Mouse (Mus musculus): Measurements from ENCODE around the gene Mup6. TPM values are rescaled to one million over a fixed set of nuclear protein-coding genes. Genes with fewer than 3 reads are reported as not detected.
"Not testable (repeated sequence)": the region's sequence is repeated elsewhere in the genome, so short reads cannot be mapped to it uniquely, and the experiment has no call there.

Mup6 gene
- polyA plus RNA-seq (2015; fragmentation: Nextera tagmentation; extraction: Ambion mirVana), result not detected in 2 replicates

GRCm38 (mm10) chr4:59963405-59964344 is at the start of gene Mup6:
TSS of gene Mup6 (plus strand) at chr4:59964294.
- no peaks in the 10 kb centered on the region for H3K36me3 ChIP-seq
- whole genome bisulfite sequencing, result 51% methylated on average over 3 of the region's 3 CpGs
- ATAC-seq (ENCODE audit: extremely low read depth, insufficient number of reproducible peaks, low FRiP score, low TSS enrichment), result no peak
- no peaks in the 10 kb centered on the region for H3K9me3 ChIP-seq
- no peak within 1 kb of the TSS for H3K27ac ChIP-seq (replicated peaks)
- no peak within 1 kb of the TSS for H3K4me3 ChIP-seq
- H3K9ac ChIP-seq, result no peak within 1 kb of the TSS
- H3K4me2 ChIP-seq, result no peak within 1 kb of the TSS
- H3K27me3 ChIP-seq (replicated peaks), result no peaks in the 10 kb centered on the region
- H3K4me1 ChIP-seq, result no peaks in the 10 kb centered on the region

GRCm38 (mm10) chr4:59914608-59915403 is 49.3 kb upstream of the Mup6 start, which contains the start of gene Slc46a2:
TSS of gene Slc46a2 (minus strand) at chr4:59915056.
- 0 out of 2 replicates have a peak within 1 kb of the TSS, but pooled peaks have one; percentile 33 for H3K9ac ChIP-seq
- H3K4me2 ChIP-seq, result 0 out of 2 replicates have a peak within 1 kb of the TSS, but pooled peaks have one; percentile 7
- peaks cover 5% of the 10 kb centered on the region for H3K4me1 ChIP-seq
- no peak for ATAC-seq (ENCODE audit: extremely low read depth, insufficient number of reproducible peaks, low FRiP score, low TSS enrichment)
- peaks cover 25% of the 10 kb centered on the region for H3K27me3 ChIP-seq (replicated peaks)
- no peak within 1 kb of the TSS for H3K27ac ChIP-seq (replicated peaks)
- no peaks in the 10 kb centered on the region for H3K36me3 ChIP-seq
- no peak within 1 kb of the TSS for H3K4me3 ChIP-seq
- no peaks in the 10 kb centered on the region for H3K9me3 ChIP-seq
- 22% methylated on average over 22 of the region's 22 CpGs for WGBS

- Histone ChIP-seq H3K9me3 (no peaks in the 10 kb centered on the region), H3K4me1 (peaks cover 5% of the 10 kb centered on the region), H3K4me3 (no peak overlapping the region), H3K27me3 (replicated peaks) (peaks cover 25% of the 10 kb centered on the region), H3K36me3 (no peaks in the 10 kb centered on the region), H3K27ac (replicated peaks) (no peak overlapping the region), H3K9ac (no peak overlapping the region), H3K4me2 (no peak overlapping the region)
- 83% methylated on average over 3 of the region's 3 CpGs for WGBS
- ATAC-seq (ENCODE audit: extremely low read depth, insufficient number of reproducible peaks, low FRiP score, low TSS enrichment), result no peak
These were observed 46.1 kb upstream of the Mup6 start for GRCm38 (mm10) chr4:59917966-59918365.

DNA sequence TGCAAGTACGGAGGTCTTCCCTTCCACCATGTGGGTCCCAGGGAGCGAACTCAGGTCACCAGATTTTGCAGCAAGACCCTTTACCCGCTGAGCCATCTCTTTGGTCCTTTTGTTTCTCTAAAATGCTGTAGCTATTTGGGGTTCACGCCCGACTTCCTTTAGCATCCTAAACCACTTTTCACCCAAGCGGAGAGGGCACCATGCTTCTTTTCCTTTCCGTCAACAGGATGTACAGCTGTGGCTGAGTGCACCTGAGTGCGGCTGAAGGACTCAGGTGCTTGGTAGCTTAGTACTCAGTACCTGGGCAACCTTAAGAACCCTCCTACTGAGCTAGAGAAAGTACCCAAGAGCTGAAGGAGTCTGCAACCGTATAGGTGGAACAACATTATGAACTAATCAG is 39.0 kb upstream of the Mup6 start:
- ATAC-seq (ENCODE audit: extremely low read depth, insufficient number of reproducible peaks, low FRiP score, low TSS enrichment), result no peak
- Histone ChIP-seq H3K9ac (no peak overlapping the region), H3K27ac (replicated peaks) (no peak overlapping the region), H3K36me3 (no peaks in the 10 kb centered on the region), H3K9me3 (no peaks in the 10 kb centered on the region), H3K4me1 (0 out of 2 replicates have a peak, but pooled peaks cover 3% of the 10 kb centered on the region), H3K4me3 (no peak overlapping the region), H3K4me2 (no peak overlapping the region), H3K27me3 (replicated peaks) (no peaks in the 10 kb centered on the region)
- WGBS, result 83% methylated on average over 9 of the region's 9 CpGs

GRCm38 (mm10) chr4:59927666-59928065 is 36.4 kb upstream of the Mup6 start:
- WGBS, result 75% methylated on average over 3 of the region's 3 CpGs
- no peaks in the 10 kb centered on the region for H3K36me3 ChIP-seq
- H3K4me3 ChIP-seq, result no peak overlapping the region
- H3K27ac ChIP-seq (replicated peaks), result no peak overlapping the region
- no peak overlapping the region for H3K9ac ChIP-seq
- no peak overlapping the region for H3K4me2 ChIP-seq
- 0 out of 2 replicates have a peak, but pooled peaks cover 3% of the 10 kb centered on the region for H3K4me1 ChIP-seq
- no peaks in the 10 kb centered on the region for H3K27me3 ChIP-seq (replicated peaks)
- no peak for ATAC-seq (ENCODE audit: extremely low read depth, insufficient number of reproducible peaks, low FRiP score, low TSS enrichment)
- H3K9me3 ChIP-seq, result no peaks in the 10 kb centered on the region

GRCm38 (mm10) chr4:59928347-59928746 is 35.7 kb upstream of the Mup6 start:
- H3K9ac ChIP-seq, result no peak overlapping the region
- H3K9me3 ChIP-seq, result no peaks in the 10 kb centered on the region
- H3K27ac ChIP-seq (replicated peaks), result no peak overlapping the region
- ATAC-seq (ENCODE audit: extremely low read depth, insufficient number of reproducible peaks, low FRiP score, low TSS enrichment), result no peak
- H3K4me3 ChIP-seq, result no peak overlapping the region
- WGBS, result 14% methylated on average over 6 of the region's 6 CpGs
- no peaks in the 10 kb centered on the region for H3K36me3 ChIP-seq
- H3K4me1 ChIP-seq, result 0 out of 2 replicates have a peak, but pooled peaks cover 3% of the 10 kb centered on the region
- H3K4me2 ChIP-seq, result no peak overlapping the region
- no peaks in the 10 kb centered on the region for H3K27me3 ChIP-seq (replicated peaks)

- 54% methylated on average over 6 of the region's 6 CpGs for WGBS
- Histone ChIP-seq H3K4me3 (no peak overlapping the region), H3K27me3 (replicated peaks) (no peaks in the 10 kb centered on the region), H3K9me3 (no peaks in the 10 kb centered on the region), H3K4me2 (no peak overlapping the region), H3K36me3 (no peaks in the 10 kb centered on the region), H3K4me1 (no peaks in the 10 kb centered on the region), H3K9ac (no peak overlapping the region), H3K27ac (replicated peaks) (no peak overlapping the region)
- no peak for ATAC-seq (ENCODE audit: extremely low read depth, insufficient number of reproducible peaks, low FRiP score, low TSS enrichment)
These were observed 31.4 kb upstream of the Mup6 start for GRCm38 (mm10) chr4:59932505-59933281.

GRCm38 (mm10) chr4:59937543-59937942 is 26.6 kb upstream of the Mup6 start:
- WGBS, result 55% methylated on average over 2 of the region's 2 CpGs
- H3K36me3 ChIP-seq, result no peaks in the 10 kb centered on the region
- H3K27ac ChIP-seq (replicated peaks), result no peak overlapping the region
- H3K4me2 ChIP-seq, result no peak overlapping the region
- no peaks in the 10 kb centered on the region for H3K9me3 ChIP-seq
- no peaks in the 10 kb centered on the region for H3K4me1 ChIP-seq
- no peaks in the 10 kb centered on the region for H3K27me3 ChIP-seq (replicated peaks)
- no peak overlapping the region for H3K9ac ChIP-seq
- H3K4me3 ChIP-seq, result no peak overlapping the region
- ATAC-seq (ENCODE audit: extremely low read depth, insufficient number of reproducible peaks, low FRiP score, low TSS enrichment), result no peak

DNA sequence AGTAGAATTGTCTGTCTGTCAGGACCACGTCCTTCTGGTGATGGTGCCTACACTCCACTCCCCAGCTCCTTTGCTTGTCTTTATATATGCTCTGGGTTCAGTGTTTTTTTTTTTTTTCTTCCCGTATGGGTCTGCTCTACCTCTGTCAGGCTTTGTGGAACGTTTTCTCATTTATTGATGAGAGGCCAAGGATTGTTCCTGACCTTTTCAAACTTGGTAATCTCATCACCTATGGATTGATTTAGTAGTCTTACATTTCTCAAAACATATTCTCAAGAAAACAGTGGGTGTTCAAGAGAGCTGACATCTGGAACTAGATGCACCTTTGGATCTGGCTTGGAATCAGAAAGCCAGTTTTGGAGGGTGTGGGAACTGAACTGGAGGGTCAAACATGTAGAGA is 3.5 kb upstream of the Mup6 start, which contains the start of gene Mup4:
Mup4 (minus strand) TSS at position 101 of the 400 bp plus-strand sequence.
- Histone ChIP-seq H3K9me3 (no peaks in the 10 kb centered on the region), H3K27ac (replicated peaks) (no peak within 1 kb of the TSS), H3K27me3 (replicated peaks) (no peaks in the 10 kb centered on the region), H3K4me1 (no peaks in the 10 kb centered on the region), H3K4me3 (no peak within 1 kb of the TSS), H3K9ac (no peak within 1 kb of the TSS), H3K36me3 (no peaks in the 10 kb centered on the region), H3K4me2 (no peak within 1 kb of the TSS)
- WGBS, result 65% methylated on average over 3 of the region's 3 CpGs
- no peak for ATAC-seq (ENCODE audit: extremely low read depth, insufficient number of reproducible peaks, low FRiP score, low TSS enrichment)

DNA sequence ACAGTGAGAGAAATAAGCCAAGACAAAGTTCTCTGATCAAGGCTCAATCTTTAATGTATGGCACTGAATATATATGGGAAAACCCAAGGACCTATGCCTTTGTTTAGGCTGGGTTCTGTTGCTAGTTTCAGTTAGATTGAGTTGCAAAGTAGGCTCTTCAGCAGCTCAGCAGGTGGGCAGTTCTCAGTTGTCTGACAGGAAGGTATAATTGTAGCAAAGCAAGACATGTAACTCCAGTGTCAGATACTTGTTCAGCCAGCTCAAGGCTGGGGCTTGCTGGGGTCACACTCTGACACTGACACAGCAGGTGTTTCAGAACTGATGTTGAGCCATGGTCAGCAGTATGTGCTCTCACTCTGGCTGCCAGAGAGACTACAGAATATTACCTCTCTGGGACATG is 33.8 kb downstream of the Mup6 start:
- not testable (repeated sequence) for H3K4me2 ChIP-seq; ATAC-seq (ENCODE audit: extremely low read depth, insufficient number of reproducible peaks, low FRiP score, low TSS enrichment); H3K36me3 ChIP-seq; H3K9me3 ChIP-seq; H3K4me3 ChIP-seq; H3K9ac ChIP-seq; H3K27ac ChIP-seq (replicated peaks); H3K4me1 ChIP-seq; H3K27me3 ChIP-seq (replicated peaks)

DNA sequence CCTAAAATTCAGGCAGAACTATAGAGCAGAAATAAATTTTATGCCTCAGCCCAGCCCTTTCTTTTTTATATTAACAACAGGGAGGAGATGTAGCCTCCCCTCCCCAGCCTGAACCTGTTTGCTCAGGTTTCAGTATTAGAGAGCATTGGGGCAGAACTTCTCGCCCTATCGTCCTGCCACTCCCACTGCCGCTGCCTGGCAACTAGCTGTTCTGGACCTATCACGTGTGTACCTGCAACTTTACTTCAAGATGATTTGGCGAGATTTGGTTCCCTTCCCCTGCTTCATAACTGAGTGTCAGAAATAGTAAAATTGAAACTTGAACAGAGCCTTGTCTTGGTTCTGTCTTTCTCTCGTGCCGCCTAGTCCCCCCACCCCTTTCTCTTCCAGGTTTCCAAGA is 56.0 kb downstream of the Mup6 start:
- H3K9ac ChIP-seq; ATAC-seq (ENCODE audit: extremely low read depth, insufficient number of reproducible peaks, low FRiP score, low TSS enrichment); H3K27ac ChIP-seq (replicated peaks); H3K4me3 ChIP-seq; H3K4me2 ChIP-seq; H3K9me3 ChIP-seq; H3K36me3 ChIP-seq; H3K4me1 ChIP-seq; H3K27me3 ChIP-seq (replicated peaks): not testable (repeated sequence)
- WGBS, result 91% methylated on average over 7 of the region's 7 CpGs

Data from heart, embryonic 13.5 days (tissue).